Mouse (Mus musculus) kidney, adult 2 months (tissue): ENCODE data around the gene Epn2. TPM values are rescaled to one million over a fixed set of nuclear protein-coding genes. Genes with fewer than 3 reads are reported as not detected.

Source experiments
- DNase-seq: peaks from one replicate; pipeline ENCODE4 v3.0.0; 2021
- H3K27ac ChIP-seq: fragments of 200-500 bp; 2 replicates; pipeline ENCODE4 v1.5.1; 2012; ENCODE audit warnings: low read depth, low read length, control low read depth, inconsistent platforms; ENCODE audit not compliant: insufficient read depth
- H3K27me3 ChIP-seq: fragments of 200-500 bp; replicated peaks from 2 replicates; pipeline ENCODE4 v1.6.1; 2012; ENCODE audit warnings: mild to moderate bottlenecking, moderate library complexity, low read length, inconsistent platforms; ENCODE audit not compliant: control insufficient read depth, insufficient read depth
- H3K36me3 ChIP-seq: fragments of 200-500 bp; 2 replicates; pipeline ENCODE4 v1.6.1; 2012; ENCODE audit warnings: mild to moderate bottlenecking, moderate library complexity, low read length, inconsistent platforms; ENCODE audit not compliant: control insufficient read depth, insufficient read depth
- H3K4me1 ChIP-seq: fragments of 200-500 bp; 2 replicates; pipeline ENCODE4 v1.6.1; 2011; ENCODE audit warnings: low read length; ENCODE audit not compliant: control insufficient read depth, insufficient read depth
- H3K4me3 ChIP-seq: fragments of 200-500 bp; 2 replicates; pipeline ENCODE4 v1.5.1; 2011; ENCODE audit warnings: mild to moderate bottlenecking, low read depth, low read length, control low read depth; ENCODE audit not compliant: insufficient read depth
- CTCF ChIP-seq: fragments of 200-500 bp; conservative IDR thresholded peaks from 2 replicates; pipeline ENCODE4 v1.5.1; 2011; ENCODE audit warnings: low read depth, mild to moderate bottlenecking, control low read depth, low read length, moderate library complexity, mixed read lengths; ENCODE audit not compliant: insufficient read depth, insufficient read length
- POLR2A ChIP-seq: fragments of 200-500 bp; IDR thresholded peaks from one replicate; pipeline ENCODE4 v1.6.1; 2011; ENCODE audit warnings: low read depth, low read length, control low read depth
- WGBS: fragments of 180-500 bp; shearing (Covaris S2); methylation state at CpG from one replicate; pipeline ENCODE4 v1.1.7; 2018; 5-methylcytosine and 5-hydroxymethylcytosine counted together
- polyA plus RNA-seq: library from polyadenylated mRNA; depleted of rRNA; stranded (reverse); fragments of >200 nt; gene quantifications from 2 replicates; pipeline ENCODE4 v1.2.3, GENCODE M21; 2012

Gene Epn2
- polyA plus RNA-seq, 1 experiment, result 23.1 TPM

DNA sequence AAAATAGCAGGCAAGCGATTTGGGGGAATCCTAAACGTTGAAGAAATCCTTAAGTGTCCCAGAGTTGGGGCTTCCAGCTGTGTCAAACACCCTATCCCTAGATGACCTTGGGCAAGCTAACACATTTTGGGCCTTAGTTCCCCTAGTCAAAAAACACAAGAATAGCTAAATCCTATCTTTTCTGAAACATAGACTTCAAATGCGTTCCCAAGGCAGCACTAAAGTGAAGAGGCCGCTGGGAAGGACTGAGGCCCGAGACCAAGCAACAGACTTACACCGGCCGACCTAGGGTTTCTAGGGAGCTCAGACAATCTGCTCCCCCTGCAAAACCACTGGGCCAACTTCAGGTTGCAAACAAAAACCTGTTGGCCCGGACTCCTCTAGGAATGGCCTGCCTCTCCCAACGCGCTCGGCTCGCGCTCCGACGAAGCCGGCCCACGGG, 925 bp downstream of the Epn2 start:
- Histone ChIP-seq H3K27me3 (no peaks in the 10 kb centered on the region), H3K27ac (peak overlapping the region; percentile 72), H3K4me1 (peaks cover 12% of the 10 kb centered on the region), H3K36me3 (no peaks in the 10 kb centered on the region), H3K4me3 (peak overlapping the region; percentile 91)
- no peak for DNase-seq
- TF ChIP-seq POLR2A, result no peak
- no peak for TF ChIP-seq CTCF
- 6% methylated on average over 17 of the region's 17 CpGs for WGBS

DNA sequence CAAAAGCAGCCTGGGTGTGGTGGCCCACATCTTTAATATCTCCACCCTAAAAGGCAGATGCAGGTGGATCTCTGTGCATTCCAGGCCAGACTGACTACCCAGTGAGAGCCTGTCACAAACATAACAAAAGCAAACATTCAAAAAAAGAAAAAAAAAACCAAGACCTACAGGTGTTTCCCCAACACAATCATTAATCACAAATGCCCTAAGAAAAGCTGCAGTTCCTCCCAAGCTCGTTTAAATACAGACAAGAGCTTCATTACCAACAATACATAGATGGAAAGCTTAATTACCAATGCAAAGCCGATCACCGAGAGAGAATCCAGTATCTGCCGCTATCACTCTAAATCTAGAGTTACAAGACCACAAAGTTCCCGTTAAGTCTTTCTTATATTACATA, 1.5 kb downstream of the Epn2 start:
- no peak for DNase-seq
- TF ChIP-seq POLR2A, result no peak
- TF ChIP-seq CTCF, result no peak
- H3K27me3 ChIP-seq, result no peaks in the 10 kb centered on the region
- H3K27ac ChIP-seq, result peak overlapping the region; percentile 72; the same call in 1 of the 2 replicates
- H3K4me1 ChIP-seq, result peaks cover 18% of the 10 kb centered on the region
- H3K36me3 ChIP-seq, result no peaks in the 10 kb centered on the region
- WGBS, result 12% methylated on average over 5 of the region's 5 CpGs
- H3K4me3 ChIP-seq, result peak overlapping the region; percentile 32; the same call in 1 of the 2 replicates

- Histone ChIP-seq H3K4me1 (peaks cover 19% of the 10 kb centered on the region), H3K4me3 (no peak overlapping the region), H3K27me3 (no peaks in the 10 kb centered on the region), H3K36me3 (no peaks in the 10 kb centered on the region), H3K27ac (no peak overlapping the region; the same call in 1 of the 2 replicates)
- no peak for DNase-seq
- TF ChIP-seq POLR2A (no peak), CTCF (no peak)
Observed at GRCm38 (mm10) chr11:61577349-61577748, 2.1 kb downstream of the Epn2 start.

DNA sequence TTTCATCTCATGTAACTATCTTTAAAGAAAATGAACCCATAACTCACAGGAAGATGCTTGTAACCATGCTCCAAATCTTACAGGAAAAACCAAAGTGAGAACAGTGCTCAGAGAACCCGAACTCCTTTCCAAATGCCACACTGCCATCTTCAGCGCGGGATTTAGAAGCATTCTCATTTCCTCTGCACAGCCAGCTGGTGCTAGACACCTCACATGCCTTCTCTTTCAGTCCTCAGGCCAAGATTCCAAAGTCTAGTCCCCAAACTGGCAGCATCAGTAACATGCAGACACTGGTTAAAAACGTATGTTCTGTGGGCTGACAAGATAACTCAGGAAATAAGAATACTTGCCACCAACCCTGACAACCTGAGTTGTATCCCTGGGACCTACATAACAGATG, 6.2 kb downstream of the Epn2 start:
- Histone ChIP-seq H3K27ac (no peak overlapping the region), H3K4me1 (peaks cover 23% of the 10 kb centered on the region), H3K36me3 (no peaks in the 10 kb centered on the region), H3K27me3 (no peaks in the 10 kb centered on the region), H3K4me3 (no peak overlapping the region)
- TF ChIP-seq CTCF, result 0 out of 2 replicates have a peak, but pooled peaks have one; percentile 24
- TF ChIP-seq POLR2A, result no peak
- WGBS, result 47% methylated on average over 4 of the region's 4 CpGs
- peak; percentile 54 for DNase-seq

DNA sequence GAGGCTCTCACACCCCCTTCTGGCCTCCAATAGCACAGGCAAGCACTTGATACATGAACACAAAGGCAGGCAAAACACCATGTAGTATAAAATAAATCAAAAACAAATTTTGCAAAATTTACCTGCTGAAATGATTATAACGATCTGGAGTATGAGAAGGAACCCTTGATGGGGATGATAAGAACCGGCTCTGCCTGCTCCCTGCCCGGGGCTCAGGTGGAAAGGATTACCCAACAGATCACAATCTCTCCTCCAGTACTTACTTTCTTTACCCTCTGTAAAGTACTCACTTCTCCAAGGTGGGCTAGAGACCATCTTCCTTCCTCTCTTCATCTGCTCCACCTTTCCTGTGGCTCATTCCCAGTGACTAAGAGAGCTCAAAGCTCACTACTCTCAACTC, 8.3 kb downstream of the Epn2 start:
- Histone ChIP-seq H3K27me3 (no peaks in the 10 kb centered on the region), H3K27ac (no peak overlapping the region), H3K36me3 (no peaks in the 10 kb centered on the region), H3K4me3 (no peak overlapping the region), H3K4me1 (peaks cover 18% of the 10 kb centered on the region)
- TF ChIP-seq POLR2A (no peak), CTCF (no peak)
- DNase-seq, result no peak
- 83% methylated on average over 3 of the region's 3 CpGs for WGBS

DNA sequence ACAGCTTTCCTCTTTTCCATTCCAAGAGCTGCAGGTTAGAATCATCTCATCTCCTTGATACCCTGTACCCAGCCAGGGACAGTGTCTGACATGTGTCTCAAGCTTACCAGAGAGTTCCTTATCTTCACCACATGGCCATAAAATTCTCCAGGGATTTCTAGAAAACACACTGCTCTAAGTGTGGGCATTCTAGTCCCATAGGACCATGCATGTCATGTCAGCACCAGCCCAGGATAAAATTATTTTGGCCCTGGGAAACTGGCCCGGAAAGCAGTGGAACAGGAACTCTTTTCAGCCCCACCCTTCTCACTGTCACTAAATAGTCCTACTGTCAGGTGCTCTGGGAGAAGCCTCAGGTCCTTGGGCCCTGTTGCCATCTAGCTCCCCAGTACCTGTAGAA, 9.8 kb downstream of the Epn2 start:
- peak; percentile 56 for DNase-seq
- no peaks in the 10 kb centered on the region for H3K27me3 ChIP-seq
- TF ChIP-seq CTCF, result no peak
- no peak for TF ChIP-seq POLR2A
- H3K27ac ChIP-seq, result no peak overlapping the region
- no peaks in the 10 kb centered on the region for H3K36me3 ChIP-seq
- peaks cover 23% of the 10 kb centered on the region for H3K4me1 ChIP-seq
- no peak overlapping the region for H3K4me3 ChIP-seq
- WGBS, result 69% methylated on average over 1 of the region's 1 CpGs

GRCm38 (mm10) chr11:61564566-61564965, 14.9 kb downstream of the Epn2 start:
- H3K4me3 ChIP-seq, result no peak overlapping the region
- H3K36me3 ChIP-seq, result no peaks in the 10 kb centered on the region
- H3K4me1 ChIP-seq, result peaks cover 32% of the 10 kb centered on the region
- TF ChIP-seq CTCF, result no peak
- TF ChIP-seq POLR2A, result no peak
- DNase-seq, result peak; percentile 76
- H3K27me3 ChIP-seq, result no peaks in the 10 kb centered on the region
- WGBS, result 57% methylated on average over 2 of the region's 2 CpGs
- H3K27ac ChIP-seq, result peak overlapping the region; percentile 54

GRCm38 (mm10) chr11:61563939-61564338, 15.5 kb downstream of the Epn2 start:
- H3K4me1 ChIP-seq, result peaks cover 34% of the 10 kb centered on the region
- H3K36me3 ChIP-seq, result no peaks in the 10 kb centered on the region
- no peak for DNase-seq
- no peak overlapping the region for H3K4me3 ChIP-seq
- peak overlapping the region; percentile 13 for H3K27ac ChIP-seq
- TF ChIP-seq CTCF (no peak), POLR2A (no peak)
- no peaks in the 10 kb centered on the region for H3K27me3 ChIP-seq
- WGBS, result 41% methylated on average over 4 of the region's 4 CpGs
